Mouse (Mus musculus) liver, embryonic 14.5 days (tissue): ENCODE measurements around the gene Tuba3b.

Experiments
- CTCF ChIP-seq: IDR thresholded peaks from 2 replicates; pipeline ENCODE4 v1.5.1; 2016; ENCODE audit warnings: antibody characterized with exemption, low read depth, control low read depth
- EP300 ChIP-seq: IDR thresholded peaks from 2 replicates; pipeline ENCODE4 v1.6.1; 2016; ENCODE audit warnings: antibody characterized with exemption, low read depth

GRCm38 (mm10) chr6:145669596-145670071 lies 54.1 kb downstream of the Tuba3b start:
- no peak for TF ChIP-seq CTCF
- no peak for TF ChIP-seq EP300
